Mouse (Mus musculus) ES-Bruce4 (cell line): ENCODE measurements at regions not wholly inside any gene's neighbourhood (a gene's known extent, or its start where the extent isn't known, plus 50 kb on each side); places are given as distances from the start of the nearest gene placed in this dataset.

ENCODE experiments used
- H3K27ac ChIP-seq: 2 replicates; pipeline ENCODE4 v1.5.1; 2012; ENCODE audit warnings: low read length, inconsistent platforms; ENCODE audit not compliant: insufficient read depth
- H3K27me3 ChIP-seq: 2 replicates; pipeline ENCODE4 v1.6.1; 2012; ENCODE audit warnings: mild to moderate bottlenecking, low read length, inconsistent platforms; ENCODE audit not compliant: control insufficient read depth, poor library complexity, insufficient read depth, severe bottlenecking
- H3K36me3 ChIP-seq: 2 replicates; pipeline ENCODE4 v1.6.1; 2012; ENCODE audit warnings: inconsistent platforms, mild to moderate bottlenecking, low read length, moderate library complexity; ENCODE audit not compliant: control insufficient read depth, poor library complexity, insufficient read depth, severe bottlenecking
- H3K4me1 ChIP-seq: one replicate; pipeline ENCODE4 v1.8.1; 2011; ENCODE audit warnings: low read length; ENCODE audit not compliant: control insufficient read depth, insufficient read depth
- H3K4me3 ChIP-seq: 2 replicates; pipeline ENCODE4 v1.5.1; 2011; ENCODE audit warnings: low read depth, mild to moderate bottlenecking, low read length
- H3K9ac ChIP-seq: 2 replicates; pipeline ENCODE4 v1.6.1; 2012; ENCODE audit warnings: low read depth, mild to moderate bottlenecking, inconsistent platforms; ENCODE audit not compliant: poor library complexity, severe bottlenecking
- H3K9me3 ChIP-seq: replicated peaks from 2 replicates; pipeline ENCODE4 v1.6.1; 2012; ENCODE audit warnings: mild to moderate bottlenecking, low read length, inconsistent platforms; ENCODE audit not compliant: control insufficient read depth, poor library complexity, insufficient read depth, severe bottlenecking
- CTCF ChIP-seq: IDR thresholded peaks from one replicate; pipeline ENCODE4 v1.8.1; 2011; ENCODE audit warnings: low read depth, low read length
- EP300 ChIP-seq: IDR thresholded peaks from 2 replicates; pipeline ENCODE4 v1.6.1; 2011; ENCODE audit warnings: low read depth, low read length; ENCODE audit not compliant: insufficient read depth
- POLR2A ChIP-seq: IDR thresholded peaks from one replicate; pipeline ENCODE4 v1.8.1; 2011; ENCODE audit warnings: low read length; ENCODE audit not compliant: insufficient read depth

DNA sequence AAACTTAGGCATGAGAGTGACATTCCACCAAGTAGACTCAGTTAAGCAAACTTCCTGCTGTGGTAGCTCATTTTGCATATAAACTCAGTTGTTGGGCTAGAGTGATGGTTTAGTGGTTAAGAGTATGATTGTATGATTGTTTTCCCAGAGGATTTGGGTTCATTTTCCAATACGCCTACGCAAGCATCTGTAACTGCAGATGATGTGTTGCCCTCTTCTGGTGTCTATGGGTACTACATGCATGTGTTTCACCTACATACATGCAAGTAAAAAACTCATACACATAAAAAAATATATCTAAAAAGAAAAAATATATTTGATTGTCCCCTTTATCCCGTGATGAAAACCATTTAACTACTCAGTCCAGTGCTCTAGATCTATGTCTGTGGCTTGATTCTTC is 132.0 kb upstream of the Agtr2 start:
- Histone ChIP-seq H3K36me3 (no peaks in the 10 kb centered on the region), H3K9ac (no peak overlapping the region), H3K4me3 (no peak overlapping the region), H3K4me1 (no peaks in the 10 kb centered on the region), H3K27ac (no peak overlapping the region), H3K9me3 (no peaks in the 10 kb centered on the region), H3K27me3 (no peaks in the 10 kb centered on the region)
- TF ChIP-seq POLR2A, result no peak
- no peak for TF ChIP-seq EP300
- TF ChIP-seq CTCF, result no peak

DNA sequence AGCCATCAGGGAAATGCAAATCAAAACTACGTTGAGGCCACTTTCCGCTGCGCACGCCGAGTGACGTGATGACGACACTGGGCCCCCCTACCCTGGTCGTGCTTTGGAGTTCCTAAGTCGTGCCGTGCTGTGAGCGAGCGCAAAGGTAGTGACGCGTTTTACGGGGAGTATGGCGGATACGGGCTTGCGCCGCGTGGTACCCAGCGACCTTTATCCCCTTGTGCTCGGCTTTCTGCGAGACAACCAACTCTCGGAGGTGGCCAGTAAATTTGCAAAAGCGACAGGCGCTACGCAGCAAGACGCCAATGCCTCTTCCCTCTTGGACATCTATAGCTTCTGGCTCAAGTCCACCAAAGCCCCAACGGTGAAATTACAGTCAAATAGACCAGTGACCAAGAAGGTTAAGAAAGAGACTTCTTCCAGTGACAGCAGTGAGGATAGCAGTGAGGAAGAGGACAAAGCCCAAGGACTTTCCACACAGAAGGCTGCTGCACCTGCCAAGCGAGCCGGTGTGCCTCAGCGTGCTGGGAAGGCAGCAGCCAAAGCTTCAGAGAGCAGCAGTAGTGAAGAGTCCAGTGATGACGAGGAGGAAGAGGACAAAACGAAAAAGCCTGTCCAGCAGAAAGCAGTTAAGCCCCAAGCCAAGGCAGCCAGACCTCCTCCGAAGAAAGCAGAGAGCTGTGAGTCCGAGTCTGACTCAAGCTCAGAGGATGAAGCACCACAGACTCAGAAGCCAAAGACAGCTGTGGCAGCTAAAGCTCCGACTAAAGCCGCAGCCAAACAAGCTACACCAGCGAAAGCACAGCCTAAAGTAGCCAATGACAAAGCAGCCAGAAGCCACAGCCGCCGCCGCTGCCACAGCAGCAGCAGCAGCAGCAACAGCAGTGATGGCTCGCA is 123.3 kb upstream of the Agtr2 start:
- H3K9ac ChIP-seq, result no peak overlapping the region
- H3K4me3 ChIP-seq, result peak overlapping the region; percentile 62
- no peaks in the 10 kb centered on the region for H3K36me3 ChIP-seq
- no peak overlapping the region for H3K27ac ChIP-seq
- no peaks in the 10 kb centered on the region for H3K4me1 ChIP-seq
- no peaks in the 10 kb centered on the region for H3K27me3 ChIP-seq
- H3K9me3 ChIP-seq, result no peaks in the 10 kb centered on the region
- no peak for TF ChIP-seq EP300
- TF ChIP-seq POLR2A, result no peak
- TF ChIP-seq CTCF, result no peak

DNA sequence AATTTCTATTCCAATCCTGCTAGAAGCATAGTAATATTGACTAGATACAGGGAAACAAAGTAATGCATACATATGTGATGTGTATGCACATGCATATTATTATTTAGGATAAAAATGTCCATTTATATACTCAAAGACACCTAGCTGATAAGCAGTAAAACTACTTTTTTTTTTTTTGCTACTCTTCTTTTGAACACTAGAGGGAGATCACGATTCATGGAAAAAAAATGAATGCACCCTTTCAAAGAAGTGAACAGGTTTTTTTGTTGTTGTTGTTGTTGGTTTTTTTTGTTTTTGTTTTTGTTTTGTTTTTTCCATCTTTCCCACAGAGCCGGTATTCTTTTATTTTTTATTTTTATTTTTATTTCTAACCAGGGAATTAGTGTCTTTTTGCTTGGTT is 99.1 kb upstream of the Agtr2 start:
- H3K4me1 ChIP-seq, result no peaks in the 10 kb centered on the region
- TF ChIP-seq POLR2A (no peak), CTCF (no peak), EP300 (no peak)
- no peaks in the 10 kb centered on the region for H3K27me3 ChIP-seq
- H3K9me3 ChIP-seq, result no peaks in the 10 kb centered on the region
- no peaks in the 10 kb centered on the region for H3K36me3 ChIP-seq
- no peak overlapping the region for H3K27ac ChIP-seq
- H3K9ac ChIP-seq, result no peak overlapping the region
- no peak overlapping the region for H3K4me3 ChIP-seq

DNA sequence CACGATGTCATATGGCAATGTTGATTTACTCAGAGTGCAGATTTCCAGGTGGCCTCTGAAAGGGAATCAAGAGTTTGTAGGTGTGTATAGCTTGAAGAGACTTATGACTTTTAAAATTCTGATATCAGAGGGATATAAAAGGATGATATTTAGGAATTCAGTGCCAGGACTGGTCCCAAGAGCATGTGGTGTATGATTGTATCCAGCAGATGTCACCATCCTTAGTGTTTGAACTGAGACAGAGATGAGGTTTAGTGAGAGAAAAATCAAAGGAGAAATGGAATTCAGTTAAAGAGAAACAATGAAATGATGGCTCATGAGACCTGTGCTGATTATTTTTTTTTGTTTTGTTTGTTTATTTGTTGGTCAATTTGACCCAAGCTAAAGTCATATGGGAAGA is 94.4 kb upstream of the Agtr2 start:
- no peaks in the 10 kb centered on the region for H3K27me3 ChIP-seq
- H3K4me1 ChIP-seq, result no peaks in the 10 kb centered on the region
- H3K36me3 ChIP-seq, result no peaks in the 10 kb centered on the region
- TF ChIP-seq EP300 (no peak), POLR2A (no peak), CTCF (no peak)
- H3K9ac ChIP-seq, result no peak overlapping the region
- H3K27ac ChIP-seq, result no peak overlapping the region
- no peaks in the 10 kb centered on the region for H3K9me3 ChIP-seq
- no peak overlapping the region for H3K4me3 ChIP-seq

DNA sequence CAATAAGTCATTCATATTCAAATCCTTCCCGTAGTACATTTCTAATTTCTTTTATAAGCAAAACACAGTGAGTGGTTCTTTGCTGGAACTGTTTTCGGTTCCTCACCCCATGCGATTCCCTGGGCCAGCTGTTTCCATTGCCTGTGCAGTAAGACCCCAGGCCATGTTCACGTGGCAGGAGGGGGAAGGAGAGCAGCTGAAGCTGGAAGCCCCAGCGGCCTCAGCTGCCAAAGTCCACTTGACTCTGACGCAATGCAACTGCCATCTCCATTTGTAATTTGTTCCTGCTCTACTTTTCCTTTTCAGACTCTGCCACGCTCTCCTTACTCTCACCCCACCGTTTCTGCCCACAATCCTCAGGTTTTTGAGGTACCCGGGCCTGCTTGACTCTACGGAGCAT is 91.1 kb upstream of the Agtr2 start:
- TF ChIP-seq CTCF (no peak), POLR2A (no peak), EP300 (no peak)
- Histone ChIP-seq H3K9ac (no peak overlapping the region), H3K27me3 (no peaks in the 10 kb centered on the region), H3K36me3 (no peaks in the 10 kb centered on the region), H3K4me1 (no peaks in the 10 kb centered on the region), H3K27ac (no peak overlapping the region), H3K9me3 (no peaks in the 10 kb centered on the region), H3K4me3 (no peak overlapping the region)

DNA sequence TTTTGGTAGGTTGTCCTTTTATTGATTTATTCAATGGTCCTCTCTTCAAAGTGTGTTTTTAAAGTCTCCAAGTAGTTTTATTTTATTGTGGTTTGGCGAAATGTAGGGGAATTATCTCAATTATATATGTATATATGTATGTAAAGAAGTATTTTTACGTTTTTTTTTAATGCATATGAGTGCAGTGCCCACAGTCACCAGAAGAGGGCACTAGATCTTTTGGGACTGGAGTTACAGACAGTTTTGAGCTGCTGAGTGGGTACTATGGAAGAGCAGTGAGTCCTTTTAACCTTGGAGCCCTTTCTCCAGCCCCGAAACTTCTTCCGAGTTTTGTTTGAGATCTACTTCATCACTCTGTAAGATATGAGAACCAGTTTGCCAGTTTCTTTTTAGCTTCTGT is 59.5 kb upstream of the Agtr2 start:
- H3K9ac ChIP-seq, result no peak overlapping the region
- no peak for TF ChIP-seq EP300
- no peak for TF ChIP-seq POLR2A
- no peaks in the 10 kb centered on the region for H3K9me3 ChIP-seq
- no peaks in the 10 kb centered on the region for H3K4me1 ChIP-seq
- no peak overlapping the region for H3K27ac ChIP-seq
- H3K4me3 ChIP-seq, result no peak overlapping the region
- no peaks in the 10 kb centered on the region for H3K27me3 ChIP-seq
- H3K36me3 ChIP-seq, result no peaks in the 10 kb centered on the region
